Mouse (Mus musculus) stomach, postnatal 0 days (tissue): ENCODE data around the gene Slc15a4. TPM values are rescaled to one million over a fixed set of nuclear protein-coding genes. Genes with fewer than 3 reads are reported as not detected.
A peak's percentile ranks its signal among the peaks of the same experiment; 100 is the strongest.

Experiments used
- ATAC-seq: fragments of 200-750 bp; cut with Nextera tagmentation; 2 replicates; pipeline ENCODE4 v1.8.0; 2017; ENCODE audit not compliant: low FRiP score, low TSS enrichment
- DNase-seq: peaks from one replicate; pipeline ENCODE4 v3.0.0-alpha.2; 2016; ENCODE audit warnings: low spot score
- H3K27ac ChIP-seq: fragments of 300-500 bp; sonication (generic); replicated peaks from 2 replicates; pipeline ENCODE4 v1.5.1; 2014; ENCODE audit warnings: mild to moderate bottlenecking, control low read depth
- H3K27me3 ChIP-seq: fragments of 300-500 bp; sonication (generic); 2 replicates; pipeline ENCODE4 v1.6.1; 2014; ENCODE audit warnings: low read length; ENCODE audit not compliant: control insufficient read depth, insufficient read depth
- H3K36me3 ChIP-seq: fragments of 300-500 bp; sonication (generic); 2 replicates; pipeline ENCODE4 v1.6.1; 2014; ENCODE audit warnings: low read length, mixed read lengths; ENCODE audit not compliant: control insufficient read depth, insufficient read depth
- H3K4me1 ChIP-seq: fragments of 300-500 bp; sonication (generic); replicated peaks from 2 replicates; pipeline ENCODE4 v1.6.1; 2014; ENCODE audit warnings: antibody characterized with exemption; ENCODE audit not compliant: control insufficient read depth, insufficient read depth
- H3K4me2 ChIP-seq: fragments of 300-500 bp; sonication (generic); replicated peaks from 2 replicates; pipeline ENCODE4 v1.6.1; 2014; ENCODE audit warnings: low read depth, mild to moderate bottlenecking, control low read depth, moderate library complexity
- H3K4me3 ChIP-seq: fragments of 300-500 bp; sonication (generic); 2 replicates; pipeline ENCODE4 v1.5.1; 2014; ENCODE audit warnings: low read depth, low read length, control low read depth
- H3K9ac ChIP-seq: fragments of 300-500 bp; sonication (generic); 2 replicates; pipeline ENCODE4 v1.6.1; 2014; ENCODE audit warnings: mild to moderate bottlenecking, low read length, control low read depth, mixed read lengths
- H3K9me3 ChIP-seq: fragments of 300-500 bp; sonication (generic); 2 replicates; pipeline ENCODE4 v1.6.1; 2016; ENCODE audit warnings: low read length; ENCODE audit not compliant: control insufficient read depth
- CTCF ChIP-seq: IDR thresholded peaks from 2 replicates; pipeline ENCODE4 v1.5.1; 2016; ENCODE audit warnings: antibody characterized with exemption, low read depth, mild to moderate bottlenecking, moderate library complexity
- EP300 ChIP-seq: optimal IDR thresholded peaks from 2 replicates; pipeline ENCODE3; 2016; ENCODE audit warnings: antibody characterized with exemption
- WGBS: fragments of 180-500 bp; shearing (Covaris S2); extraction: QIAGEN DNeasy Blood & Tissue Kit; methylation state at CpG from one replicate; pipeline ENCODE4 v1.1.7; 2014; 5-methylcytosine and 5-hydroxymethylcytosine counted together
- polyA plus RNA-seq: library from polyadenylated mRNA; unstranded; fragments of >200 nt; fragmentation: Nextera tagmentation; extraction: Ambion mirVana; gene quantifications from 2 replicates; pipeline ENCODE4 v1.2.1, GENCODE M21; 2015

The Slc15a4 gene
- polyA plus RNA-seq, 1 experiment from 2014 or later = 10.6 TPM

- Histone ChIP-seq H3K9ac (no peak overlapping the region), H3K4me3 (no peak overlapping the region), H3K9me3 (no peaks in the 10 kb centered on the region), H3K27ac (no peak overlapping the region), H3K36me3 (peaks cover 23% of the 10 kb centered on the region), H3K4me1 (no peaks in the 10 kb centered on the region), H3K27me3 (no peaks in the 10 kb centered on the region), H3K4me2 (no peak overlapping the region)
- ATAC-seq = no peak
- 79% methylated on average over 6 of the region's 6 CpGs for WGBS
- DNase-seq = peak; percentile 27
- TF ChIP-seq CTCF = peak; percentile 72
- no peak for TF ChIP-seq EP300
Measured at GRCm38 (mm10) chr5:127592854-127593253, 39.8 kb downstream of the Slc15a4 start.

GRCm38 (mm10) chr5:127592406-127592805, 40.3 kb downstream of the Slc15a4 start:
- H3K4me3 ChIP-seq = no peak overlapping the region
- no peak overlapping the region for H3K9ac ChIP-seq
- H3K4me2 ChIP-seq = no peak overlapping the region
- ATAC-seq (no peak), DNase-seq (no peak)
- H3K9me3 ChIP-seq = no peaks in the 10 kb centered on the region
- TF ChIP-seq EP300 (no peak), CTCF (no peak)
- no peaks in the 10 kb centered on the region for H3K27me3 ChIP-seq
- no peak overlapping the region for H3K27ac ChIP-seq
- WGBS = 64% methylated on average over 5 of the region's 5 CpGs
- H3K36me3 ChIP-seq = peaks cover 21% of the 10 kb centered on the region
- H3K4me1 ChIP-seq = no peaks in the 10 kb centered on the region

GRCm38 (mm10) chr5:127587854-127588253, 44.8 kb downstream of the Slc15a4 start:
- no peak for DNase-seq
- ATAC-seq = no peak
- Histone ChIP-seq H3K9me3 (no peaks in the 10 kb centered on the region), H3K4me2 (no peak overlapping the region), H3K36me3 (no peaks in the 10 kb centered on the region), H3K9ac (no peak overlapping the region), H3K4me3 (no peak overlapping the region), H3K4me1 (no peaks in the 10 kb centered on the region), H3K27me3 (no peaks in the 10 kb centered on the region), H3K27ac (no peak overlapping the region)
- TF ChIP-seq EP300 = no peak
- peak; percentile 46 for TF ChIP-seq CTCF
- WGBS = 70% methylated on average over 6 of the region's 6 CpGs

GRCm38 (mm10) chr5:127583658-127584057, 49.0 kb downstream of the Slc15a4 start:
- Histone ChIP-seq H3K27me3 (no peaks in the 10 kb centered on the region), H3K4me1 (no peaks in the 10 kb centered on the region), H3K9me3 (no peaks in the 10 kb centered on the region), H3K36me3 (no peaks in the 10 kb centered on the region), H3K4me2 (no peak overlapping the region), H3K9ac (no peak overlapping the region), H3K4me3 (no peak overlapping the region), H3K27ac (no peak overlapping the region)
- 82% methylated on average over 8 of the region's 8 CpGs for WGBS
- TF ChIP-seq EP300 (no peak), CTCF (peak; percentile 51)
- DNase-seq (no peak), ATAC-seq (no peak)

- H3K27me3 ChIP-seq = no peaks in the 10 kb centered on the region
- TF ChIP-seq EP300 (no peak), CTCF (peak; percentile 63)
- no peak overlapping the region for H3K27ac ChIP-seq
- no peak overlapping the region for H3K4me2 ChIP-seq
- H3K9ac ChIP-seq = no peak overlapping the region
- H3K4me3 ChIP-seq = no peak overlapping the region
- H3K4me1 ChIP-seq = no peaks in the 10 kb centered on the region
- H3K9me3 ChIP-seq = no peaks in the 10 kb centered on the region
- no peak for DNase-seq
- no peaks in the 10 kb centered on the region for H3K36me3 ChIP-seq
- no peak for ATAC-seq
- whole genome bisulfite sequencing = 51% methylated on average over 8 of the region's 8 CpGs
Measured at GRCm38 (mm10) chr5:127577419-127577818, 55.3 kb downstream of the Slc15a4 start.

- Histone ChIP-seq H3K27me3 (no peaks in the 10 kb centered on the region), H3K36me3 (no peaks in the 10 kb centered on the region), H3K9me3 (no peaks in the 10 kb centered on the region), H3K4me1 (no peaks in the 10 kb centered on the region), H3K4me2 (no peak overlapping the region), H3K9ac (no peak overlapping the region), H3K4me3 (no peak overlapping the region), H3K27ac (no peak overlapping the region)
- TF ChIP-seq CTCF = no peak
- no peak for TF ChIP-seq EP300
- 71% methylated on average over 6 of the region's 6 CpGs for WGBS
- DNase-seq = no peak
- ATAC-seq = no peak
Measured at GRCm38 (mm10) chr5:127567165-127567741, 65.4 kb downstream of the Slc15a4 start.
